Mouse (Mus musculus): Measurements from ENCODE around the gene H2-Eb1. TPM values are rescaled to one million over a fixed set of nuclear protein-coding genes. Genes with fewer than 3 reads are reported as not detected.

Gene H2-Eb1
- total RNA-seq, 2 experiments from 2014 or later, result 1.6 to 2.0 TPM

Other genes with a start within 250 kb of the H2-Eb1 start
- not detected for gene H2-Oa, start 213.5 kb upstream of the H2-Eb1 start, total RNA-seq (2021)
- gene H2-DMa, start 186.3 kb upstream of the H2-Eb1 start, total RNA-seq (2021), result 10 to 100 TPM; 27.4 to 32.5 TPM
- 100 to 1,000 TPM; 184 to 185 TPM for gene Brd2, start 183.2 kb upstream of the H2-Eb1 start, total RNA-seq (2021)
- 1 to 10 TPM; 1.3 to 1.6 TPM for gene H2-DMb2, start 162.6 kb upstream of the H2-Eb1 start, total RNA-seq (2021)
- 1 to 10 TPM; 3.2 to 3.8 TPM for gene H2-DMb1, start 152.8 kb upstream of the H2-Eb1 start, total RNA-seq (2021)
- 1 to 10 TPM; 3.6 to 3.9 TPM for gene Tap1, start 118.3 kb upstream of the H2-Eb1 start, total RNA-seq (2021)
- gene Psmb9, start 118.1 kb upstream of the H2-Eb1 start, total RNA-seq (2021), result 1 to 10 TPM; 2.1 to 3.7 TPM
- gene Psmb8, start 108.1 kb upstream of the H2-Eb1 start, total RNA-seq (2021), result 1 to 10 TPM; 4.1 to 5.8 TPM
- gene Tap2, start 102.3 kb upstream of the H2-Eb1 start, total RNA-seq (2021), result 10 to 100 TPM in 1 of 2 experiments, 1 to 10 TPM in 1; 8.4 to 12.8 TPM
- gene H2-Ob, start 67.0 kb upstream of the H2-Eb1 start, total RNA-seq (2021), result under 1 TPM; 0.20 to 0.37 TPM
- gene H2-Ab1, start 48.2 kb upstream of the H2-Eb1 start, total RNA-seq (2021), result 1 to 10 TPM; 1.3 to 1.9 TPM
- 1 to 10 TPM; 1.3 to 1.4 TPM for gene H2-Aa, start 18.0 kb upstream of the H2-Eb1 start, total RNA-seq (2021)
- not detected for gene H2-Eb2, start 19.8 kb downstream of the H2-Eb1 start, total RNA-seq (2021)
- gene Btnl2, start 49.0 kb downstream of the H2-Eb1 start, total RNA-seq (2021), result under 1 TPM; 0.28 to 0.87 TPM
- gene Btnl1, start 71.3 kb downstream of the H2-Eb1 start, total RNA-seq (2021), result not detected
- gene BC051142, start 93.0 kb downstream of the H2-Eb1 start, total RNA-seq (2021), result 1 to 10 TPM; 2.1 to 4.5 TPM
- gene Btnl4, start 171.5 kb downstream of the H2-Eb1 start, total RNA-seq (2021), result not detected
- not detected for gene Btnl6, start 211.5 kb downstream of the H2-Eb1 start, total RNA-seq (2021)

Measured in layer of hippocampus, adult 18-20 months (tissue).